Mouse (Mus musculus) stomach, postnatal 0 days (tissue): Measurements from ENCODE around the gene Mob3b. TPM values are rescaled to one million over a fixed set of nuclear protein-coding genes. Genes with fewer than 3 reads are reported as not detected.

Experiments used
- ATAC-seq: fragments of 200-750 bp; cut with Nextera tagmentation; 2 replicates; pipeline ENCODE4 v1.8.0; 2017; ENCODE audit not compliant: low FRiP score, low TSS enrichment
- DNase-seq: peaks from one replicate; pipeline ENCODE4 v3.0.0-alpha.2; 2016; ENCODE audit warnings: low spot score
- H3K27ac ChIP-seq: fragments of 300-500 bp; sonication (generic); replicated peaks from 2 replicates; pipeline ENCODE4 v1.5.1; 2014; ENCODE audit warnings: mild to moderate bottlenecking, control low read depth
- H3K27me3 ChIP-seq: fragments of 300-500 bp; sonication (generic); 2 replicates; pipeline ENCODE4 v1.6.1; 2014; ENCODE audit warnings: low read length; ENCODE audit not compliant: control insufficient read depth, insufficient read depth
- H3K36me3 ChIP-seq: fragments of 300-500 bp; sonication (generic); 2 replicates; pipeline ENCODE4 v1.6.1; 2014; ENCODE audit warnings: low read length, mixed read lengths; ENCODE audit not compliant: control insufficient read depth, insufficient read depth
- H3K4me1 ChIP-seq: fragments of 300-500 bp; sonication (generic); replicated peaks from 2 replicates; pipeline ENCODE4 v1.6.1; 2014; ENCODE audit warnings: antibody characterized with exemption; ENCODE audit not compliant: control insufficient read depth, insufficient read depth
- H3K4me2 ChIP-seq: fragments of 300-500 bp; sonication (generic); replicated peaks from 2 replicates; pipeline ENCODE4 v1.6.1; 2014; ENCODE audit warnings: low read depth, mild to moderate bottlenecking, control low read depth, moderate library complexity
- H3K4me3 ChIP-seq: fragments of 300-500 bp; sonication (generic); 2 replicates; pipeline ENCODE4 v1.5.1; 2014; ENCODE audit warnings: low read depth, low read length, control low read depth
- H3K9ac ChIP-seq: fragments of 300-500 bp; sonication (generic); 2 replicates; pipeline ENCODE4 v1.6.1; 2014; ENCODE audit warnings: mild to moderate bottlenecking, low read length, control low read depth, mixed read lengths
- H3K9me3 ChIP-seq: fragments of 300-500 bp; sonication (generic); 2 replicates; pipeline ENCODE4 v1.6.1; 2016; ENCODE audit warnings: low read length; ENCODE audit not compliant: control insufficient read depth
- CTCF ChIP-seq: IDR thresholded peaks from 2 replicates; pipeline ENCODE4 v1.5.1; 2016; ENCODE audit warnings: antibody characterized with exemption, low read depth, mild to moderate bottlenecking, moderate library complexity
- EP300 ChIP-seq: optimal IDR thresholded peaks from 2 replicates; pipeline ENCODE3; 2016; ENCODE audit warnings: antibody characterized with exemption
- WGBS: fragments of 180-500 bp; shearing (Covaris S2); extraction: QIAGEN DNeasy Blood & Tissue Kit; methylation state at CpG from one replicate; pipeline ENCODE4 v1.1.7; 2014; 5-methylcytosine and 5-hydroxymethylcytosine counted together
- polyA plus RNA-seq: library from polyadenylated mRNA; unstranded; fragments of >200 nt; fragmentation: Nextera tagmentation; extraction: Ambion mirVana; gene quantifications from 2 replicates; pipeline ENCODE4 v1.2.1, GENCODE M21; 2015

The Mob3b gene
- polyA plus RNA-seq, 1 experiment from 2014 or later, result 15.0 TPM

- Histone ChIP-seq H3K4me2 (no peak overlapping the region), H3K9ac (no peak overlapping the region), H3K36me3 (no peaks in the 10 kb centered on the region), H3K27me3 (no peaks in the 10 kb centered on the region), H3K27ac (no peak overlapping the region), H3K9me3 (no peaks in the 10 kb centered on the region), H3K4me1 (peaks cover 3% of the 10 kb centered on the region; the same call in 1 of the 2 replicates), H3K4me3 (no peak overlapping the region)
- DNase-seq, result no peak
- WGBS, result 43% methylated on average over 3 of the region's 3 CpGs
- TF ChIP-seq EP300 (no peak), CTCF (no peak)
- no peak for ATAC-seq
Observed at GRCm38 (mm10) chr4:35092457-35092856, 64.8 kb downstream of the Mob3b start.

- Histone ChIP-seq H3K36me3 (no peaks in the 10 kb centered on the region), H3K4me1 (peaks cover 3% of the 10 kb centered on the region; the same call in 1 of the 2 replicates), H3K9ac (no peak overlapping the region), H3K4me3 (no peak overlapping the region), H3K9me3 (no peaks in the 10 kb centered on the region), H3K4me2 (no peak overlapping the region), H3K27me3 (no peaks in the 10 kb centered on the region), H3K27ac (no peak overlapping the region)
- ATAC-seq (no peak), DNase-seq (peak; percentile 10)
- no peak for TF ChIP-seq CTCF
- no peak for TF ChIP-seq EP300
- 69% methylated on average over 13 of the region's 13 CpGs for WGBS
Observed at GRCm38 (mm10) chr4:35091157-35091784, 66.0 kb downstream of the Mob3b start.

- WGBS, result 50% methylated on average over 14 of the region's 14 CpGs
- Histone ChIP-seq H3K27me3 (no peaks in the 10 kb centered on the region), H3K36me3 (no peaks in the 10 kb centered on the region), H3K27ac (no peak overlapping the region), H3K9ac (no peak overlapping the region), H3K4me2 (no peak overlapping the region; the same call in 1 of the 2 replicates), H3K9me3 (no peaks in the 10 kb centered on the region), H3K4me3 (no peak overlapping the region), H3K4me1 (peaks cover 3% of the 10 kb centered on the region; the same call in 1 of the 2 replicates)
- DNase-seq (peak; percentile 32), ATAC-seq (no peak)
- TF ChIP-seq EP300 (no peak), CTCF (no peak)
Observed at GRCm38 (mm10) chr4:35089321-35090316, 67.7 kb downstream of the Mob3b start.

GRCm38 (mm10) chr4:35086067-35086700, 71.1 kb downstream of the Mob3b start:
- WGBS, result 58% methylated on average over 7 of the region's 7 CpGs
- H3K27ac ChIP-seq, result no peak overlapping the region

GRCm38 (mm10) chr4:35084060-35084459, 73.2 kb downstream of the Mob3b start:
- Histone ChIP-seq H3K9ac (no peak overlapping the region), H3K4me2 (no peak overlapping the region), H3K9me3 (no peaks in the 10 kb centered on the region), H3K4me1 (no peaks in the 10 kb centered on the region; the same call in 1 of the 2 replicates), H3K4me3 (no peak overlapping the region), H3K36me3 (no peaks in the 10 kb centered on the region), H3K27me3 (no peaks in the 10 kb centered on the region), H3K27ac (no peak overlapping the region)
- no peak for ATAC-seq
- DNase-seq, result peak; percentile 8
- WGBS, result 72% methylated on average over 8 of the region's 8 CpGs
- TF ChIP-seq EP300 (no peak), CTCF (no peak)

More at GRCm38 (mm10) chr4:35086067-35086700, 71.1 kb downstream of the Mob3b start:
- H3K27me3 ChIP-seq, result no peaks in the 10 kb centered on the region
- peak; percentile 7 for DNase-seq
- H3K4me3 ChIP-seq, result no peak overlapping the region
- TF ChIP-seq CTCF (no peak), EP300 (no peak)
- no peak for ATAC-seq
- H3K4me1 ChIP-seq, result peaks cover 3% of the 10 kb centered on the region
- no peaks in the 10 kb centered on the region for H3K36me3 ChIP-seq
- H3K4me2 ChIP-seq, result no peak overlapping the region
- no peak overlapping the region for H3K9ac ChIP-seq
- H3K9me3 ChIP-seq, result no peaks in the 10 kb centered on the region
